Mouse (Mus musculus): ENCODE data around the gene Exd2.

DNA sequence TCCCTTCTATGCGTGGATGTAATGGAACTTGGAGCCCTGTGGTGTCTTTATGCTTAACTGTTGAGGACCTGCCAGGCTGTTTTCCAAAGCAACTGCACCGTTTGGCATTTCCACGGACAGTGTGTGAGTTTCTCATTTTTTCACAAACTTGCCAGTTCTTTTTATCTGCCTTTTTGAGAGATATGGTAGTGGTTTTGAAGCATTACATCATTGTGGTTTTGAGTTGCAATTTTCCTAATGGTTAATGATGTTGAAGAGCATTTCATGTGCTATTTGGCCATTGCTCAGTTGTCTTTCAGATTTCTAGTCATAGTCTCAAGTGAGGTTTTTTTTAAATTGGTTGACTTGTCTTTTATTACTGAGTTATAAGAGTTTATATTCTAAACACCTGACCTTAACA, 10.8 kb downstream of the Exd2 start:
- no peak for TF ChIP-seq CTCF (IDR thresholded peaks at IDR 0.05)
- no peak for TF ChIP-seq EP300 (IDR thresholded peaks at IDR 0.05)
